Mouse (Mus musculus) hindbrain, embryonic 10.5 days (tissue): ENCODE results near the gene Rerg. TPM values are rescaled to one million over a fixed set of nuclear protein-coding genes. Genes with fewer than 3 reads are reported as not detected.

Source experiments
- DNase-seq: peaks from one replicate; pipeline ENCODE4 v3.0.0-alpha.2; 2017; ENCODE audit warnings: low spot score
- H3K27ac ChIP-seq: fragments of 300-500 bp; sonication (generic); 2 replicates; pipeline ENCODE4 v1.5.1; 2016; ENCODE audit warnings: mild to moderate bottlenecking, moderate library complexity
- H3K27me3 ChIP-seq: fragments of 300-500 bp; sonication (generic); 2 replicates; pipeline ENCODE4 v1.6.1; 2016; ENCODE audit warnings: mild to moderate bottlenecking; ENCODE audit not compliant: poor library complexity, insufficient read depth, severe bottlenecking
- H3K36me3 ChIP-seq: fragments of 300-500 bp; sonication (generic); 2 replicates; pipeline ENCODE4 v1.6.1; 2016; ENCODE audit warnings: mild to moderate bottlenecking, moderate library complexity
- H3K4me1 ChIP-seq: fragments of 300-500 bp; sonication (generic); replicated peaks from 2 replicates; pipeline ENCODE4 v1.6.1; 2016; ENCODE audit warnings: mild to moderate bottlenecking
- H3K4me3 ChIP-seq: fragments of 300-500 bp; sonication (generic); 2 replicates; pipeline ENCODE4 v1.5.1; 2016; ENCODE audit warnings: mild to moderate bottlenecking, moderate library complexity
- H3K9me3 ChIP-seq: fragments of 300-500 bp; sonication (generic); 2 replicates; pipeline ENCODE4 v1.6.1; 2016; ENCODE audit warnings: mild to moderate bottlenecking, moderate library complexity
- WGBS: fragments of 180-500 bp; shearing (Covaris S2); methylation state at CpG from one replicate; pipeline ENCODE4 v1.1.7; 2016; 5-methylcytosine and 5-hydroxymethylcytosine counted together
- polyA plus RNA-seq: library from polyadenylated mRNA; unstranded; fragments of >200 nt; fragmentation: Nextera tagmentation; extraction: Ambion mirVana; gene quantifications from 2 replicates; pipeline ENCODE4 v1.2.1, GENCODE M21; 2016

Gene Rerg
- polyA plus RNA-seq, 1 experiment from 2014 or later: 1.5 TPM

DNA sequence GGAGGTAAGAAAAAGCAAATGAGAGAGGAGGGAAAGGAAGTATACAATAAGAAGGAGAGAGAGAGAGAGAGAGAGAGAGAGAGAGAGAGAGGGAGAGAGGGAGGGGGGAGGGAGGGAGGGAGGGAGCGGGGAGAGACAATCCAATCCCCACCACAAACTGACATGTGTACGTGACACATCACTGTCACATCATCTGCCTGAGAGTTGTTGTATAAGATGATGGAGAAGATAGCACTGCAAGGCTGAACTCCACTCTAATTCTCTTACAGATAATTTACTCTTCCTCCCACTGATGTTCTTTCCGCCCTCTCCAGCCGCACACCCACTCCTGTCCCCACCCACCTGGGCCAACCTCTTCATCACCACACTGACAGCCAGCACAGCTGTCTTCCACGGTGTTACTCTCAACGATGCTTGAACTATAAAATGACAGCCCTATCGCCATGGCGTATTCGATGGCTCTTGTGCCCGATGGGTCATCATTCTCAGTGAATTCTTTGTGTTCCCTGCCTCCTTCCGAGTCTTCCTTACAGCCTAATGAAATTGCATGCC lies 18.2 kb upstream of the Rerg start:
- DNase-seq: no peak
- Histone ChIP-seq H3K27ac (no peak overlapping the region), H3K36me3 (no peaks in the 10 kb centered on the region), H3K4me3 (no peak overlapping the region), H3K27me3 (no peaks in the 10 kb centered on the region), H3K9me3 (no peaks in the 10 kb centered on the region), H3K4me1 (peaks cover 4% of the 10 kb centered on the region; the same call in 1 of the 2 replicates)
- WGBS: 68% methylated on average over 11 of the region's 11 CpGs

DNA sequence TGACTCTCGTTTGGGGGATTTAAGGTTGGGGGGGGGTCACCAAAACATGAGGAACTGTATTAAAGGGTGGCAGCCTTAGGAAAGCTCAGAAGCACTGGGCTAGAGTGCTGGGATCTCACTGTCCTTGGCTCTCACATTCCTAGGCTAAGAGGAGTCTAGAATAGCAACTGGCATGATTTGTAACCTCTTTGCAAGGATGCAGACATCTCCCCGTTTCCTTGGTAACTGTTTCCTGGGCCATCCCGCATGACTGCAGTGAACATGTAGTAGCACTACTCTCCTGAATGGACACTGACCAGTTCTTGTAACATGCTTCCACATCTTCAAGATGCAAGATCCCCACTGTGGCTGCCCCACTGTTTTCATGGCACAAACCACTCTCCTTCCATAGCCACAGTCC lies 17.1 kb upstream of the Rerg start:
- DNase-seq: no peak
- Histone ChIP-seq H3K9me3 (no peaks in the 10 kb centered on the region), H3K4me3 (no peak overlapping the region), H3K4me1 (peaks cover 4% of the 10 kb centered on the region; the same call in 1 of the 2 replicates), H3K27ac (no peak overlapping the region), H3K36me3 (no peaks in the 10 kb centered on the region), H3K27me3 (no peaks in the 10 kb centered on the region)
- whole genome bisulfite sequencing: 83% methylated on average over 3 of the region's 3 CpGs

DNA sequence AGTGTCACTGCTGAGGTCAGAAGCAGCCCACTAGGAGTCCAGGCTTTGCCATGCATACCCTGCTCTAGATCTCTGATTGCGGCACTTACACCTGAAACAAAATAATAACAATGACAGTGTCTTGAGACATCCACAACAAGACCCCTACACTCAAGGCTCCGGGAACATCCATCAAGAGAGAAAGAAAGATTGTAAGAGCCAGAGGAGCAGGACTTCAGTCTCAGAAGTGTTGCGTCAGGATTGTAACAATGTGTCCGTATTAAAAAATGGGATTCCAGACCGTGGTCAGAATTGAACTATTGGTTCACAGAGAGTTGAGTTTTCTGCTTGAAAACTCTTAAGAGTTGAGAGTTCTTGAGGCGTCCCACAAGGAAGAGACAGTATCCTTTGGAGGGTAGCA lies 10.3 kb upstream of the Rerg start:
- 83% methylated on average over 6 of the region's 6 CpGs for WGBS
- H3K36me3 ChIP-seq: no peaks in the 10 kb centered on the region
- H3K4me3 ChIP-seq: no peak overlapping the region
- H3K4me1 ChIP-seq: 0 out of 2 replicates have a peak, but pooled peaks cover 3% of the 10 kb centered on the region
- no peaks in the 10 kb centered on the region for H3K9me3 ChIP-seq
- DNase-seq: no peak
- H3K27ac ChIP-seq: no peak overlapping the region
- no peaks in the 10 kb centered on the region for H3K27me3 ChIP-seq

DNA sequence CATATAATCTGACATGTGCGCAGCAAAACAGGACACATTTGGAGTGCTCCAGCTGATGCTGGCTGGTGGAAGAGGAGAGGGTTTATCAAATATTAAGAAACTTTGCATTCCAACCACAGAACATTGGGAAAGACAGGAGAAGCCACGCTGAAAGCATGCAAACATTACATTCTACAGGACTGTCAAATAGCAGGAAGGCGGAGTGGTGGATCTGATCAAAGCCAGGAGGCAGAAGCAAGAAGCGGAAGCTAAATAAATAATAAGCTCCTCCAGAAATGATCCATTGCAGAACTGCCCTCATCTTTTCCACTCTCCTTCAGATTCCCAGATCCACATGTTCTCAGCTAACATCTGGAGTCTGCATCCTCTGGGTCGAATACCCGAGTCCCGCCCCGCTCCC lies 9.8 kb upstream of the Rerg start:
- 0 out of 2 replicates have a peak, but pooled peaks cover 3% of the 10 kb centered on the region for H3K4me1 ChIP-seq
- H3K27ac ChIP-seq: no peak overlapping the region
- H3K9me3 ChIP-seq: no peaks in the 10 kb centered on the region
- no peaks in the 10 kb centered on the region for H3K27me3 ChIP-seq
- 67% methylated on average over 8 of the region's 8 CpGs for WGBS
- H3K4me3 ChIP-seq: no peak overlapping the region
- no peaks in the 10 kb centered on the region for H3K36me3 ChIP-seq
- no peak for DNase-seq

DNA sequence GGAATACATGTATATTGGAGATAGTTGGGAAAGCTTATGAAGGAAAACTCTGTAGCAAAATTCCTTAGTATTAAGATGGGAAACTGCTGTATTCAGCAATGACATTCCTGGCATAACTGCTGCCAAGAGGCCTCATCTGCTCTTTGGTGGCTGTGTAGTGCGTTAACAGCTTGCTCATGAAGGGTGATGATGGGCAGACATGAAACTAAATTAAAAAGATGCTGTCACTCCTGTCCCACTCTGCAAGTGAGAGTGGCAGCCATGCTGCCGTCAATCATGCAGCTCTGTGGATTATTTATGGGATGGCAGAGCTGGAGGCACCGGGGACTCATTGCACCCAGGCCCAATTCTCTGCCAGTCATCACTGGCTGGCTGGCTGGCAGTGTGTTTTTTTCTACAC lies 8.7 kb upstream of the Rerg start:
- DNase-seq: no peak
- WGBS: 64% methylated on average over 3 of the region's 3 CpGs
- H3K27me3 ChIP-seq: no peaks in the 10 kb centered on the region
- H3K4me3 ChIP-seq: no peak overlapping the region
- H3K4me1 ChIP-seq: 0 out of 2 replicates have a peak, but pooled peaks cover 3% of the 10 kb centered on the region
- no peaks in the 10 kb centered on the region for H3K9me3 ChIP-seq
- no peak overlapping the region for H3K27ac ChIP-seq
- no peaks in the 10 kb centered on the region for H3K36me3 ChIP-seq

DNA sequence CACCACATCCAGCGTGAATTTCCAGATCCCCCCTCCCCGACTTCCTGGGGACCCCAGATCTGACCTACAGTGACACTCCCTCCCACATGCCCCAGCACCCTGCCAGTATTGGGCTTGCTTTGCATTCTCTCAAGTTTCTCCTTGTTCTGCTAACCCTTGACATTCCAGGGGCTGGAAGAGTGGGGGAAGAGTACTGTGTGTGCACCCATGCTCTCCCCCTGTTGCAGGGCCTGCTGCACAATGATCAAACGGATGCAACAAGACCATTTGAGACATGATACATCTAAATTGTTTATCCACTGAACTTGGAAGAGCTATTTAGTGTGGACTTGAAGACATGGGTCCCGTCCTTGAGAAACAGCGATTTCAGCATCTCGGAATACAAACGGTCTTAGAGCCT lies 349 bp upstream of the Rerg start:
- Histone ChIP-seq H3K27ac (no peak overlapping the region), H3K4me1 (peaks cover 22% of the 10 kb centered on the region), H3K27me3 (peaks cover 33% of the 10 kb centered on the region), H3K4me3 (no peak overlapping the region), H3K9me3 (no peaks in the 10 kb centered on the region), H3K36me3 (no peaks in the 10 kb centered on the region)
- 35% methylated on average over 7 of the region's 7 CpGs for WGBS
- no peak for DNase-seq

DNA sequence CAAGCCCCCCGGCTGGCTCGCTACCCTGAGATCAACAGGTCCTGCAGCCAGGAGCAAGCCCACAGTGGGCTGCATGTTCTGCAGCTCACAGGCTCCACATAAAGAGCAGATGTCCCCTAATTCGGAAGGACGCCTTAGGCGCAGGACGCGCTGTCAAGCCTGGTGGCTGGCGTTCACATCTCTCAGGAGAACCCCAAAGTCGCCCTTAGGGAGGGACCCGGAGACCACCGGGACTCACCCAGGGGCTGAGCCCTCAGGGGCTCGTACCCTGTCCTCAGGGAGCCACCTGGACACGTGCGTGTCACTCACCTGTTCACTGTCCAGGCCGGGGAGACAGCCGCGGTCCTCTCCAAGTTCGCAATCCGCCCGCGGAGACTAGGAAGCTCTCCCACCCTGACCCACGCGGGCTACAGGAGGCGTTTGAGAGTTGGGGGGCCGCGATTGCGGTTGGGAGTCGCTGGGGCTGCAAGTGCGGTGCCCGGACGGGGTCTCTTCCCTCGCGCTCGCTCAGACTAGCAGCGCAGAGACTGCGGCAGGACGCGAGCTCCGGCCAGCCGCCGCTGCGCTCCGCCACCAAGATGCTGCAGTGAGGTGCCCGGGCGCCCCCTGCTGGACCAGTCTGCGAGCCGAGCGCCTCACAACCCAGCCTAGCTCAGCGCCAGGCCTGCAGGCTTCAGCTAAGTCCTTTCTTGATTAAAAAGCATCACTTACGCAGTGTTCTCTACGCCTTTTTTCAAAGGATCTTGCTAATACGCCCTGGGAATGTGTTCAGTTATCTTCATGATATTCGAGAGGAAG lies 927 bp downstream of the Rerg start:
- Histone ChIP-seq H3K4me1 (peaks cover 22% of the 10 kb centered on the region), H3K27ac (peak overlapping the region; percentile 79), H3K4me3 (peak overlapping the region; percentile 65), H3K27me3 (peaks cover 33% of the 10 kb centered on the region), H3K36me3 (no peaks in the 10 kb centered on the region), H3K9me3 (no peaks in the 10 kb centered on the region)
- DNase-seq: peak; percentile 92
- WGBS: under 1% methylated on average over 53 of the region's 53 CpGs

DNA sequence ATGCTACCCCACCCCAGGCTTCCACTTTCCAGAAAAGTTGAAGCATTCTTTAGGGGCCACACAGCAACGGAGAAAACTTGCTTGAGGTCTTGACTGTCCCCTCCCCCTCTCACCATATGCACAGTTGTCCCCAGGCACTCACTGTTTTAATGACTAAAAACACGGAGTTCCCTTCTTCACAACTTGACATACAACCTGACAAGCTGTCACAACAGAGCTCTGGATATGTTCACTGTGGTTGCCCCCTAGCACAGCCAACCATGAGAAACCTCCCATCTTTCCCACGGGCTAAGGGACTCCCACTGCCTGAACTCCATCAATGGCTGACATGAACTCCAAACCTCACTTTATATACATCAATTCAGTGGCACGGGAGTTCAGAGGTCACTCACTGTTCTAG lies 3.5 kb downstream of the Rerg start:
- H3K27me3 ChIP-seq: peaks cover 33% of the 10 kb centered on the region
- H3K27ac ChIP-seq: no peak overlapping the region
- H3K4me3 ChIP-seq: no peak overlapping the region
- peaks cover 22% of the 10 kb centered on the region for H3K4me1 ChIP-seq
- no peaks in the 10 kb centered on the region for H3K9me3 ChIP-seq
- no peaks in the 10 kb centered on the region for H3K36me3 ChIP-seq
- 47% methylated on average over 4 of the region's 4 CpGs for WGBS
- DNase-seq: no peak

DNA sequence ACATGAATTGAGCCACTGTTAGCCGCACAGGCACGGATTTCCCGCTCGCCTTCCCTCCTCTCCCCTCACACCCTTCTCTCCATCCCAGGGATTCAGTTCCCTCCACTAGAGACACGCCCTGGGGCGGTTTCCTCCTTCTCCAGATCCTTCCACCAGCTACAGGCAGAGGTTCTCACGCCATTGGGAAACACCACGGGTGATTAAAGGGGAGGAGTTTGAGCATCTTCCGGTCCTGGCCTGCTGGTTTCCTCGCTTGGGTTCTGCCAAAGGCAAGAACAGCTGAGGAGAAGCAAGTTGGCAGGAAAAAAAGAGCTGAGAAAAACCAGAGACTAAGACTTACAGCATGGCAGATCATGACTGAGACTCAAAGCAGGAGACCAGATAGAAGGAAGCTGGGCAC lies 6.7 kb downstream of the Rerg start:
- Histone ChIP-seq H3K27ac (no peak overlapping the region), H3K4me1 (peaks cover 5% of the 10 kb centered on the region; the same call in 1 of the 2 replicates), H3K27me3 (peaks cover 16% of the 10 kb centered on the region), H3K36me3 (no peaks in the 10 kb centered on the region), H3K9me3 (no peaks in the 10 kb centered on the region), H3K4me3 (no peak overlapping the region)
- DNase-seq: no peak
- WGBS: 68% methylated on average over 10 of the region's 10 CpGs

DNA sequence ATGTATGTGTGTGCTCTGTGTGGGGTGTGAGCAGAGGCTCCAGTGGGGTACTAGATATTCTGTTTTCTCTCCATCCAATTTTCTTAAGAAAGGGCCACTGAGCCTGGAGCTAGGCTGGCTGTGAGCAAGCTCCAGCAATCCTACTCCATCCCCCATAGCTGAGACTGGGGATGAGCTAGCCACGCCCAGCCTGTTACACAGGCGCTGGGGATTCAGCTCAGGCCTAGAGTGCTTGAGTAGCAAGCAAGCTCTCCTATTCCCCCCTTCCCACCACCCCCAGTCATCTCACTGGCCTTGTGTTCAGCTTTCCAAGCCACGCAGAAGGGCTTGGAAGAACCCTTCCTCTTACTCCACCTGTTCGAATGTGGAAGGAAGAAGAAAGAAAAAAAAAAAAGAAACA lies 7.2 kb downstream of the Rerg start:
- 72% methylated on average over 4 of the region's 4 CpGs for WGBS
- Histone ChIP-seq H3K4me3 (no peak overlapping the region), H3K36me3 (no peaks in the 10 kb centered on the region), H3K4me1 (peaks cover 5% of the 10 kb centered on the region; the same call in 1 of the 2 replicates), H3K9me3 (no peaks in the 10 kb centered on the region), H3K27me3 (peaks cover 10% of the 10 kb centered on the region), H3K27ac (no peak overlapping the region)
- DNase-seq: no peak

DNA sequence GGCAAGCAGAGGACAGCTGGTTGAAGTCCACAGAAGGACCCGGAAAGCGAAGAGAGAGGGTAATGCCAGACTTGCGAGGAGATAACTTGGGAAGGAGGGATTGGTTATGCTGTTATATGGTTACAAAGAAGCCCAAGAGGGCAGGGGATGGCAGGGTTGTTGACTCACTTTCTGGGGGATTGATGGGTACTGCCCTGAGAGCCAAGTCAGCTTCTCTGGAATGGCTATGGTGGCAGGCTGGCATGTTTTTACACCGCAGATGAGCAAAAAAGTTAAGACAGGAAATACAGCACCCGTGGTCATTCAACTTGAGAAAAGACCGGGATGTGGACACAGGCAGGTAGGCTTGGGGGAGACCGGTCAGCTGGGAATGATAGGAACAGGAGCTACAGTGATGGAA lies 7.8 kb downstream of the Rerg start:
- Histone ChIP-seq H3K27ac (no peak overlapping the region), H3K4me1 (peaks cover 5% of the 10 kb centered on the region; the same call in 1 of the 2 replicates), H3K36me3 (no peaks in the 10 kb centered on the region), H3K9me3 (no peaks in the 10 kb centered on the region), H3K4me3 (no peak overlapping the region), H3K27me3 (peaks cover 5% of the 10 kb centered on the region; the same call in 1 of the 2 replicates)
- 90% methylated on average over 7 of the region's 7 CpGs for WGBS
- no peak for DNase-seq

DNA sequence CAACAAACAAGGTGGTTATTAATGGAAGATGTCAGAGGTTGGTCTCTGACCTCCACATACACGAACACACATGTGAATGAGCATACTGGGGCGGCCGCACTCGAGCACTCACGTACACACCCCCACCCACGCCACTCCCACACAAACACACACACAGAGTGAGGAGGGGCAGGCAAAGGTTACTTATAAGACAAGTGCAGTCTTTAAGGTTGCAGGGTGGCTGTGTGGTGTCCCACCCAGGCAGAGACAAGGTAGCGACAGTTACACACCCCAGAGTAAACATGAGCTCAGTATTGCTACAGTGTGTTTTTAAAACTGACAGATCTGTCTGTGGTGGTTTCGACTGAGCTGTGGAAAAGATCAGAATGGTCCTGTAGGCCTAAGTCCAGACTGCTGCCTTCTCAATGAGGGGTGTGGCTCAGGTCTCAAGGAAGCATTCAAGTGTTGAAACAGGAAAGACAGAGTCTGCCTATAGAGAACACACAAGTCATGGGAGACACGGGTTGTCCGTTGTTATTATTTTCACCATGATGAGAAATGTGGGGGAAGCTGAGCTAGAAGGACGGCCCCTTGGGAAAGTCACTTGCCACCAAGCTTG lies 8.7 kb downstream of the Rerg start:
- Histone ChIP-seq H3K27ac (no peak overlapping the region), H3K36me3 (no peaks in the 10 kb centered on the region), H3K4me1 (peaks cover under 1% of the 10 kb centered on the region; the same call in 1 of the 2 replicates), H3K27me3 (no peaks in the 10 kb centered on the region), H3K9me3 (no peaks in the 10 kb centered on the region), H3K4me3 (no peak overlapping the region)
- WGBS: 87% methylated on average over 11 of the region's 11 CpGs
- no peak for DNase-seq

DNA sequence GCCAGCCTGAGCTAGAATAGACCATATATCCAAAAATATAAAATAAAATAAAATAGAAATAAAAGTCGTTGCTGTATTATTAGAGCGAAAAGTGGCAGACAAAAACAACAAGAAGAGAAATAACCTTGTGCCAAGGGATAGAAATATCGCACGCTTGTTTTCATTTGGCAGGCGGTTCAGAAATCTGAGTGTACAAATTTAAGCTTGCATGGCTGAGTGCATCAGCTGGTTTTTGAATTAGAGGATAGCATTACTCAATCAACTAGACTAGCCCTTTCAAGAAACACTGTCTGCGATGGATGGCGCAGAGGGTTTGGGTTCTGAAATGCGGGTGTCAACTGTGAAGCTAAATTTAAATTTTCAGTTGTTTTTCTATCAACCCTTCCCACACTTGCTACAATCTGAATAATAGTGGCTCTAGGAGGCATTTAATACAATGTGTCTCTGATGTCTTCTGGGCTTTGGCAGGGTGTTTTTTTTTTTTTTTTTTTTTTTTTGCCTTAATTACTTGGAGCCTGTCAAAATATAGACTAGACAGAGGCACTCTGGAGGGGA lies 10.8 kb downstream of the Rerg start:
- DNase-seq: no peak
- Histone ChIP-seq H3K27ac (no peak overlapping the region), H3K4me1 (no peaks in the 10 kb centered on the region; the same call in 1 of the 2 replicates), H3K4me3 (no peak overlapping the region), H3K27me3 (no peaks in the 10 kb centered on the region), H3K9me3 (no peaks in the 10 kb centered on the region), H3K36me3 (no peaks in the 10 kb centered on the region)
- WGBS: 89% methylated on average over 8 of the region's 8 CpGs
